Mouse (Mus musculus) gastrocnemius, postnatal 4 days (tissue): ENCODE results near the gene Asphd2. TPM values are rescaled to one million over a fixed set of nuclear protein-coding genes. Genes with fewer than 3 reads are reported as not detected.
A peak's percentile ranks its signal among the peaks of the same experiment; 100 is the strongest.

ENCODE experiments used
- DNase-seq, 2 experiments: peaks; one replicate each; pipeline ENCODE4 v3.0.0; 2021 to 2022; ENCODE audit warnings: low spot score in 2 of 2, mixed read lengths in 2 of 2
- total RNA-seq, 2 experiments: library from RNA; stranded (reverse); gene quantifications; 2 replicates each; pipeline ENCODE4 v1.2.3; 2021

The Asphd2 gene
- total RNA-seq, 2 experiments from 2014 or later, result 1.5 to 2.1 TPM

DNA sequence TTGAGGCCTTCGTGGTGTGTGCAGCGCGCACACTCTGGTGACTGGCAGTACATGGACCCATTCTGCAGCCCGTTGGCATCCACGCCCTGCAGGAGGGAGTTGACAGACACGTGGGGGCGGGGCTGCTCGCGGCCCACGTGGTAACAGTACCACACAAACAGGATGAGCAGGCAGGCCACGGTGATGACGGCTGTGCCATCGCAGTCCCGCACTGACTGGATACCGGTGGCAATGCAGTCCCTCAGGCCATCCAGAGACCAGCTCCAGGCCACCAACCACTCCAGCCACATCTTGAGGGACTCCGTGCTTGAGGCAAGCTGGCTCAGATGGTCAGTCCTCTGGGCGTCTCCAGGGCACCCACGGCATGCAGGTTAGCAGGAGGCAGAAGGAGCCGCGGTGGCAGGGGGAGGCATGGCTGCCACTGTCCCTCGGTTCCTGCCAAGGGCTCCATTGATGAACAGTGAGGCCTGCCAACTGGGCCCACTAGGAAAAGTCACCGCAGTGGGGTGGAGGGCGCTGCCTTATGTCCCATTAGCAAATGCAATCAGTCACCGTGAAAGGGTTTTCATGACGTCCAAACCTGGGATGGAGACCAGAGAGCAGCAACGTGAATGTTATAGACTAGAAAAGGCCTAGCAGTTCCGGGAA is 2.9 kb downstream of the Asphd2 start:
- peak in 1 of 2 experiments; percentile 8 for DNase-seq

- DNase-seq, result peak in 1 of 2 experiments; percentile 8
Observed at GRCm38 (mm10) chr5:112391002-112391401, 3.7 kb downstream of the Asphd2 start.

DNA sequence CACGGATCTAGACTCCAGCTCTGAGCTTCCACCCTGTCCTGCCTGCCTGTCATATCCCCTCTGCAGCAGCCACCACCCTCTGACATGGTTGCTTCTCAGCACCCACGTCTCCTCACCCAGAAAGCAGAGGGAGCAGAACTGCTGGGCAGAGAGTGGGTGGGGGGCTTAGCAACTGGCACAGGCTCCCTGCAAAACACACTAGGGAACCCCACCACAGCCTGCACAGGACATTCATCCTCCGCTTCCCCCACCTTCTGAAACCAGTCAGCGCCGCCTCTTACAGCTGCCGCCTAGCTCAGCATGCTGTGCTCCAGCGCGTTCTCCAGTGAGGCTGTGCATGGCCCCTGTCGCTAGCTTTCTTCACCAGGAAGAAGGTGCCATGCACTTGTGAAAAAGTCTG is 5.3 kb downstream of the Asphd2 start:
- DNase-seq, result no peak

DNA sequence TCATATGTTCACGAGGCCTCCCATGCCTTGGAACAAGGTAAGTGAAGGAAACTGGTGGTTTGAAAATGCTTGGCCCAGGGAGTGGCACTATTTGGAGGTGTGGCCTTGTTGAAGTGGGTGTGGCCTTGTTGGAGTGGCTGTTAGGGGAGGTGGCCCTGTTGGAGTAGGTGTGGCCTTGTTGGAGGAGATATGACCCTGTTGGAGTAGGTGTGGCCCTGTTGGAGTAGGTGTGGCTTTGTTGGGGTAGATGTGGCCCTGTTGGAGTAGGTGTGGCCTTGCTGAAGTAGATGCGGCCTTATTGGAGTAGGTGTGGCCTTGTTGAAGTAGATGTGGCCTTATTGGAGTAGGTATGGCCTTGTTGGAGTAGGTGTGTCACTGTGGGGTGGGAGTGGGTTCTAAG is 8.7 kb downstream of the Asphd2 start:
- DNase-seq, result no peak

DNA sequence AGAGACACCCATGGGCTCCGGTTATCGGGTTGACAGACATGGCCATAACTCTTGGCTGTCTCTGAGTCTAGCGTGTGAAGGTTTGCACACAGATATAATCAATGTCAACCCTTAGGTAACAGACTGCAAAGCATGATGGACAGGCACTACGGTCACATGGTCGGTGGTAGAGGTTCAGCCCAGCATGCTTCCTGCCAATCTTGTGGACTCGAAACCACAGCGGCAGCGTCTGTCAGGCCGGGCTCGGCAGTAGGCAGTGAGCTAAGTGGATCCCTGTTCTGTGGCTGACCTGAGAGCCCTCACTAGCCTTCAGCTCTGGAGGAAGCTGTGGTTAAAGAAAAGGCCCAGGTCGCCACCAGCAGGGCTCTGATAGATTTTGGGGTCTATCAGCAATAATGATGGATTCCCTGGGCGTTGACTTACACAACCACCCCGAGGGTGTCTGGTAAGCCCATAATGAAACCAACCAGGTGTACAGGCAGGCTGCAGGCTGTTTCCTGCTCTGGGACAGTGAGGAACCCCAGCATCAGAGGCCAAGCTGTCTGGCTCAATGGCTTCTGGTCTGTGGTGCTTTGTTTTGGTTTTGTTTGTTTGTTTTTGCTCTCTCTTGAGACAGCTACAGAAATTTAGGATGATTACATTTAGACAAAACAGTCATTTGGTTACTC is 9.7 kb downstream of the Asphd2 start:
- DNase-seq, result no peak

DNA sequence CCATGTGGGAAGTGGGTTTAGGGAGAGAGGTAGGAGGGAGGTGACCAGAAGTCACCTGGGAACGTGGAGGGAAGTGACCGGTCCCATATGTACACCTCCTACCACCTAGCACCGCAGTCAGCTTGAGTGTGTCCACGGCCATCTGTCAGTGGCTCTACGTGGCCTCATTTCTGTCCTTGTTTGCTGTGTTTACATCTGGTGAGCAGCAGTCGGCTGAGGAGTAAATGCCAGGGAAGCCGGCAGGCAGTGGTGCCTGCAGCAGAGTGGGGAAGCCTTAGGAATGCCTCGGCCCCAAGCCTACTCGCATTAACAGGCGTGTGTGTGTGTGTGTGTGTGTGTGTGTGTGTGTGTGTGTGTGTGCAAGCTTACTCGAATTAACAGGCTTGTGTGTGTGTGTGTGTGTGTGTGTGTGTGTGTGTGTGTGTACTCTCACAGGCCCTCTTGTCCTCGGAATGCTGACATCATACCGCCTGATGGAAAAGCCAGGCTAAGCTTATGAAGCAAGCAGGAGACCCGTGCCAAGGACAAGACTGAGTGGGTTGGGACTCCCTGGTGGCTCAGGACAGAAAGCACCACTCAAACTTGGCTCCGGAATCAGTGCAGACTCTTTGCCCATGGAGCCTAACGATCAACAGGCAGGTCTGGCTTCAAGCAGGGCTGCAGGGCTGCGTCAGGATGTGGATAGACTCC is 11.9 kb downstream of the Asphd2 start:
- DNase-seq, result peak in 1 of 2 experiments; percentile 44

GRCm38 (mm10) chr5:112382042-112382441 is 12.6 kb downstream of the Asphd2 start:
- no peak for DNase-seq

GRCm38 (mm10) chr5:112381154-112381553 is 13.5 kb downstream of the Asphd2 start:
- DNase-seq, result no peak

- DNase-seq, result no peak
Observed at GRCm38 (mm10) chr5:112378716-112379115, 15.9 kb downstream of the Asphd2 start.

DNA sequence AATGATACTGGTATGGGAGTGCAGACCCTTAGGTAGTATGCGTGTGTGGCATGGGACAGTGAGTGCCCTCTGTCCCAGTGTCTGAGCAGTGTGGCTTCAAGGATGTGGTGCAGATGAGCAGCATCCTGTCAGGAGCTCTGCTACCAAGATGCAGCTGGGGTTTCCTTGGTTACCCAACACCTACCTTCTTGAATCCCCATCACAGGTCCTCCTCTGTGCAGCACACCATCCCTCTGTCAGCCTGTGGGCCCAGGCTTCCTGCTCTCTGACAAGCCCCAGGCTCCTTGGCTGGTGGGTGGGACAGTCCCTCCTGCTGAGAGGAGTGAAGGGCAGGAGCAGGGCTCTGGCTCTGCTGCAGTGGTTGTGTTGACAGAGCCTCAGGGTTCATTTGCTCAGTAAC is 17.3 kb downstream of the Asphd2 start:
- DNase-seq, result no peak

GRCm38 (mm10) chr5:112376111-112376510 is 18.6 kb downstream of the Asphd2 start:
- no peak for DNase-seq

- no peak for DNase-seq
Observed at GRCm38 (mm10) chr5:112371933-112372332, 22.7 kb downstream of the Asphd2 start.

- no peak for DNase-seq
Observed at GRCm38 (mm10) chr5:112370236-112370813, 24.3 kb downstream of the Asphd2 start.

GRCm38 (mm10) chr5:112369326-112369725 is 25.3 kb downstream of the Asphd2 start:
- no peak for DNase-seq

DNA sequence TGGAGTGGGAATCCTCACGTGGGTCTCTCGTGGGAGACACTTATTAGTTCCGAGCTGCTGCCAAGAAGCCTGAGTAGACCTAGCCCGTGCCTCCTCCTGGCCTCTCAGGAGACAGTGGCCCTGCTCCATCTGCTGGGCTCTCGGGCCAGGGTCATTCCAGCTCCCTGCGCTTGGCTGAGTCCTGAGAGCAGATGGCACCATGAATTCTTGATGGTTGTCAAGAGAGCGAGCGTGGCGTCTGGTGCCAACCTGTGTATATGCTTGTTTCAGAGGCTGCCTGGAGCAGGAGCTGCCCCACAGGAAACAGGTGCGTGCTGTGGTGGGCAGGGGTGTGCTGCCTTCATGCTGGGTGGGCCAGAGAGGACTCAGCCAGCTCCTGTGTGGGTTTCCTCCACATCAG is 26.0 kb downstream of the Asphd2 start:
- no peak for DNase-seq

- no peak for DNase-seq
Observed at GRCm38 (mm10) chr5:112367929-112368328, 26.7 kb downstream of the Asphd2 start.

- DNase-seq, result no peak
Observed at GRCm38 (mm10) chr5:112367338-112367737, 27.3 kb downstream of the Asphd2 start.

DNA sequence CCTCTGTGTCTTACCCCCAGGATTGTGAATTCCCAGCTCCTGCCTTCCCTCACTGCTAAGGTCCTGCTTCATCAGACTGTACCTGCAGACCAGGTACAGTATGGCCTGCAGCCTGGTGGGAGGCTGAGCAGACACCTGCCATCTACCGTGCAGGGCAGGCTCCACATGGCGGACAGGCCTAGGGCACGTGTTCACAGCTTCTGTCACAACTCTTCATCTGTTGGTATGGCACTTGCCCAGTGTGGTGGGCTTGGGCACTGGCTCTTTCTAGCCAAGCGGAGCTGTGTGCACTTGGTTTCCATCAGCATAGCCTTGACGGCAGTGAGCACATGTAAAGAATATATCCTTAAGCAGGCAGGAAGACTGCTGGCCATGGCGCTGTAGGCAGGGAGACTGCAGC is 27.8 kb downstream of the Asphd2 start:
- DNase-seq, result no peak

- no peak for DNase-seq
Observed at GRCm38 (mm10) chr5:112364184-112364797, 30.4 kb downstream of the Asphd2 start.

DNA sequence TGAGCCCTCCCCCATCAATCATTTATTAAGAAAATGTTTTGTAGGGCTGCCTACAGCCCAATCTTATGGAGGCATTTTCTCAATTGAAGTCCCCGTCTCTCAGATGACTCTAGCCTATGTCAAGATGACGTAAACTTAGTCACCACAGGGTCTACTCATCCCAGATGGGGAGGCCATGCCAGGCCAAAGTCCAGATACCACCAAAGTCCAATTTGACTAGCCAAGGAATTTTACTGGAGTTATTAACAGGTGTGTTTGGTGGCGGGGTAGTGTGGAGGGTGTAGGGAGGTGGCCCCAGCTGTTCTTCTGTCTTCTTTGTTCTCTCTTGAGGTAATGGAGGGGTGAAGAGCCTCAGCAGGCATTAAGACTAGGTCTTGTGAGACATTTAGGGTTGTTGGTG is 34.6 kb downstream of the Asphd2 start:
- no peak for DNase-seq

DNA sequence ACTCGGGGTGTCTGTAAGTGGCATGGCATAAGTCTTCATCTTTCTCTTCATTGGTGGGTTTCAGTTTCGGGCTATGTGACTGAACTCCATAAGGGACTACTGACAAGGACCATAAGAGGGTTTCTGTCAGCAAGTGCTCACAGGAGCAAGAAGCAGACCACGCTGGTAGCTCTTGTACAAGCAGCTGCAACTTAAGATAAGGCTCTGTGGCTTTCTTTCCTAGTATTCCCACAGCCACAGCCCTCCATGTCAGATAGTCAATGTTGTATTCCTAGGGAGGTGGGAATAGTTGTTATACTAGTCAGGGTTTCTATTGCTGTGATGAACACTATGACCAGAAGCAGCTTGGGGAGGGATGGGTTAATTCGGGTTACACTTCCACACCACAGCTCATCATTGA is 35.1 kb downstream of the Asphd2 start:
- no peak for DNase-seq

DNA sequence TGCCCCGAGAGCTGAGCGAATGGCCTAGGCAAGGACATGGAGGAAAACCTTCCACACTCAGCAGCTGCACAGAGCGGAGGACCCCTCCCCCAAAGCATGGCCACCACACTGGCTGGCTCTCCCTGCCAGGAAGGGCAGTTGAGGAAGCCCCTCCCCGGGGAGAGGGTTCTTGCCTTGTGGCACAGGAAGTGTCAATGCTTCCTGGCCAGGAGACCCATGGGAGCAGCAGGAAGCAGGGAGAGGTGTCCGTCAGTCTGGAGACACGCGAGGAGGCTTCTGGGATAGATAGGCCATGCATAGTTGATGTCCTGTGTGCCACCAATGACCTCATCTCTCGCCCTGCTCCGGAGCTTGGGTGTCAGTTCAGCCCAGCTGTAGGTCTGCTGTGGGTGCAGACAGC is 38.3 kb downstream of the Asphd2 start:
- DNase-seq, result no peak
